Mouse (Mus musculus) liver, embryonic 11.5 days (tissue): ENCODE results near the gene Utf1. TPM values are rescaled to one million over a fixed set of nuclear protein-coding genes. Genes with fewer than 3 reads are reported as not detected.

Experiments used
- ATAC-seq: fragments of 200-750 bp; cut with Nextera tagmentation; replicated peaks from 2 replicates; pipeline ENCODE4 v1.8.0; 2017; ENCODE audit warnings: moderate number of reproducible peaks, mild to moderate bottlenecking, moderate TSS enrichment, moderate library complexity; ENCODE audit not compliant: low FRiP score
- DNase-seq: peaks from one replicate; pipeline ENCODE4 v3.0.0-alpha.2; 2017; ENCODE audit warnings: low spot score
- H3K27ac ChIP-seq: fragments of 300-500 bp; sonication (generic); 2 replicates; pipeline ENCODE4 v1.5.1; 2014; ENCODE audit warnings: mild to moderate bottlenecking, low read depth, low read length, control low read depth
- H3K27me3 ChIP-seq: fragments of 300-500 bp; sonication (generic); replicated peaks from 2 replicates; pipeline ENCODE4 v1.6.1; 2014; ENCODE audit warnings: low read length, mixed read lengths; ENCODE audit not compliant: control insufficient read depth, insufficient read depth
- H3K36me3 ChIP-seq: fragments of 300-500 bp; sonication (generic); 2 replicates; pipeline ENCODE4 v1.6.1; 2014; ENCODE audit warnings: mild to moderate bottlenecking, low read length, moderate library complexity, mixed read lengths; ENCODE audit not compliant: control insufficient read depth, insufficient read depth
- H3K4me1 ChIP-seq: fragments of 300-500 bp; sonication (generic); replicated peaks from 2 replicates; pipeline ENCODE4 v1.6.1; 2014; ENCODE audit warnings: low read length, mixed read lengths; ENCODE audit not compliant: control insufficient read depth, insufficient read depth
- H3K4me2 ChIP-seq: fragments of 300-500 bp; sonication (generic); 2 replicates; pipeline ENCODE4 v1.6.1; 2014; ENCODE audit warnings: mild to moderate bottlenecking, control low read depth, moderate library complexity
- H3K4me3 ChIP-seq: fragments of 300-500 bp; sonication (generic); 2 replicates; pipeline ENCODE4 v1.5.1; 2014; ENCODE audit warnings: low read depth, low read length, control low read depth
- H3K9ac ChIP-seq: fragments of 300-500 bp; sonication (generic); 2 replicates; pipeline ENCODE4 v1.6.1; 2014; ENCODE audit warnings: low read depth, low read length, control low read depth
- H3K9me3 ChIP-seq: fragments of 300-500 bp; sonication (generic); 2 replicates; pipeline ENCODE4 v1.6.1; 2016; ENCODE audit warnings: low read length, inconsistent platforms, mixed read lengths; ENCODE audit not compliant: control insufficient read depth
- WGBS: fragments of 180-500 bp; shearing (Covaris S2); extraction: QIAGEN DNeasy Blood & Tissue Kit; methylation state at CpG from one replicate; pipeline ENCODE4 v1.1.7; 2014; 5-methylcytosine and 5-hydroxymethylcytosine counted together
- polyA plus RNA-seq: library from polyadenylated mRNA; unstranded; fragments of >200 nt; fragmentation: Nextera tagmentation; extraction: Ambion mirVana; gene quantifications from 2 replicates; pipeline ENCODE4 v1.2.1, GENCODE M21; 2014

The Utf1 gene
- polyA plus RNA-seq, 1 experiment from 2014 or later: not detected

GRCm38 (mm10) chr7:139945516-139945915 is 1.9 kb downstream of the Utf1 start:
- Histone ChIP-seq H3K9me3 (no peaks in the 10 kb centered on the region), H3K4me2 (no peak overlapping the region), H3K27ac (no peak overlapping the region), H3K36me3 (no peaks in the 10 kb centered on the region), H3K4me3 (no peak overlapping the region), H3K9ac (no peak overlapping the region), H3K4me1 (peaks cover 5% of the 10 kb centered on the region; the same call in 1 of the 2 replicates), H3K27me3 (peaks cover 77% of the 10 kb centered on the region)
- 11% methylated on average over 5 of the region's 5 CpGs for WGBS
- no peak for DNase-seq
- no peak for ATAC-seq

GRCm38 (mm10) chr7:139946032-139946431 is 2.4 kb downstream of the Utf1 start:
- Histone ChIP-seq H3K9me3 (no peaks in the 10 kb centered on the region), H3K4me3 (no peak overlapping the region), H3K27ac (no peak overlapping the region), H3K27me3 (peaks cover 72% of the 10 kb centered on the region), H3K36me3 (no peaks in the 10 kb centered on the region), H3K4me2 (no peak overlapping the region), H3K4me1 (peaks cover 5% of the 10 kb centered on the region; the same call in 1 of the 2 replicates), H3K9ac (no peak overlapping the region)
- ATAC-seq (no peak), DNase-seq (no peak)
- 26% methylated on average over 5 of the region's 5 CpGs for WGBS

- Histone ChIP-seq H3K36me3 (no peaks in the 10 kb centered on the region), H3K27me3 (peaks cover 35% of the 10 kb centered on the region), H3K4me3 (peak overlapping the region; percentile 64), H3K9ac (peak overlapping the region; percentile 61), H3K4me1 (no peaks in the 10 kb centered on the region), H3K9me3 (no peaks in the 10 kb centered on the region), H3K4me2 (peak overlapping the region; percentile 95), H3K27ac (no peak overlapping the region)
- ATAC-seq (peak; percentile 80), DNase-seq (peak; percentile 59)
- WGBS: 0% methylated on average over 15 of the region's 15 CpGs
Observed at GRCm38 (mm10) chr7:139949893-139950282, 6.3 kb downstream of the Utf1 start.

- Histone ChIP-seq H3K9ac (peak overlapping the region; percentile 61), H3K27me3 (peaks cover 30% of the 10 kb centered on the region)
- WGBS: under 1% methylated on average over 33 of the region's 33 CpGs
Observed at GRCm38 (mm10) chr7:139950283-139950971, 6.8 kb downstream of the Utf1 start.

DNA sequence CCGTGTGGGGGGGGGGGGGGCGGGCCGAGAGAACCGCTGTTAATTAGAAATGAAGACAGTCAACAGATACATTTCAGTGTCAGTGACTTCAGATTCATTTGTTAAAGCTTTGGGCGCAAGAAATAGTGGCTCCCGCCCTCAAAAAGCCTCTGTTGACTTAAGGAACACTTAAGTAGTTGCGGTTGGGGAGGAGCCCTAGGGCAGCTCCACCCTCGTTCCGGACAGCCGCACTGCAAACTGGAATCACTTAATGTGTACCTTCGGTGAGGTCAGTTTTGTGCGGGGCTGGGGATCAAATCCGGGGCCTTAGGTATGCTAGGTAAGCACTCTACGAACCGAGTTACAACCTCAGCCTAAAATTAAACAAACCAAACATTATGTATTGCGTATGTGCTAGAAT is 7.5 kb downstream of the Utf1 start:
- Histone ChIP-seq H3K9ac (peak overlapping the region; percentile 61), H3K36me3 (no peaks in the 10 kb centered on the region), H3K27me3 (peaks cover 23% of the 10 kb centered on the region), H3K27ac (peak overlapping the region; percentile 52), H3K4me2 (peak overlapping the region; percentile 95), H3K4me3 (peak overlapping the region; percentile 64), H3K4me1 (no peaks in the 10 kb centered on the region), H3K9me3 (no peaks in the 10 kb centered on the region)
- WGBS: 4% methylated on average over 16 of the region's 16 CpGs
- DNase-seq (no peak), ATAC-seq (peak; percentile 46; the same call in 1 of the 2 replicates)

More at GRCm38 (mm10) chr7:139950283-139950971, 6.8 kb downstream of the Utf1 start:
- DNase-seq (peak; percentile 75), ATAC-seq (peak; percentile 80)
- no peaks in the 10 kb centered on the region for H3K36me3 ChIP-seq
- H3K27ac ChIP-seq: peak overlapping the region; percentile 52
- H3K4me1 ChIP-seq: no peaks in the 10 kb centered on the region
- no peaks in the 10 kb centered on the region for H3K9me3 ChIP-seq
- peak overlapping the region; percentile 95 for H3K4me2 ChIP-seq
- H3K4me3 ChIP-seq: peak overlapping the region; percentile 64

GRCm38 (mm10) chr7:139951991-139952633 is 8.5 kb downstream of the Utf1 start:
- no peaks in the 10 kb centered on the region for H3K36me3 ChIP-seq
- peaks cover 18% of the 10 kb centered on the region for H3K27me3 ChIP-seq
- no peaks in the 10 kb centered on the region for H3K4me1 ChIP-seq
- DNase-seq: no peak
- no peak overlapping the region for H3K27ac ChIP-seq
- 66% methylated on average over 6 of the region's 6 CpGs for WGBS
- no peak for ATAC-seq
- H3K4me3 ChIP-seq: no peak overlapping the region
- no peak overlapping the region for H3K9ac ChIP-seq
- H3K9me3 ChIP-seq: no peaks in the 10 kb centered on the region
- H3K4me2 ChIP-seq: no peak overlapping the region; the same call in 1 of the 2 replicates

GRCm38 (mm10) chr7:139955505-139955904 is 11.9 kb downstream of the Utf1 start:
- WGBS: 70% methylated on average over 4 of the region's 4 CpGs
- Histone ChIP-seq H3K4me2 (no peak overlapping the region), H3K36me3 (no peaks in the 10 kb centered on the region), H3K27me3 (peaks cover 13% of the 10 kb centered on the region), H3K9ac (no peak overlapping the region), H3K9me3 (no peaks in the 10 kb centered on the region), H3K4me1 (no peaks in the 10 kb centered on the region; the same call in 1 of the 2 replicates), H3K27ac (no peak overlapping the region), H3K4me3 (no peak overlapping the region)
- ATAC-seq (peak; percentile 44; the same call in 1 of the 2 replicates), DNase-seq (no peak)

GRCm38 (mm10) chr7:139956658-139957057 is 13.1 kb downstream of the Utf1 start:
- Histone ChIP-seq H3K4me3 (no peak overlapping the region), H3K9me3 (no peaks in the 10 kb centered on the region), H3K4me2 (no peak overlapping the region), H3K27ac (no peak overlapping the region), H3K4me1 (no peaks in the 10 kb centered on the region; the same call in 1 of the 2 replicates), H3K9ac (no peak overlapping the region), H3K36me3 (no peaks in the 10 kb centered on the region), H3K27me3 (peaks cover 13% of the 10 kb centered on the region)
- DNase-seq: no peak
- 69% methylated on average over 3 of the region's 3 CpGs for WGBS
- no peak for ATAC-seq
